Mouse (Mus musculus): ENCODE results near the gene Pkdcc.

DNA sequence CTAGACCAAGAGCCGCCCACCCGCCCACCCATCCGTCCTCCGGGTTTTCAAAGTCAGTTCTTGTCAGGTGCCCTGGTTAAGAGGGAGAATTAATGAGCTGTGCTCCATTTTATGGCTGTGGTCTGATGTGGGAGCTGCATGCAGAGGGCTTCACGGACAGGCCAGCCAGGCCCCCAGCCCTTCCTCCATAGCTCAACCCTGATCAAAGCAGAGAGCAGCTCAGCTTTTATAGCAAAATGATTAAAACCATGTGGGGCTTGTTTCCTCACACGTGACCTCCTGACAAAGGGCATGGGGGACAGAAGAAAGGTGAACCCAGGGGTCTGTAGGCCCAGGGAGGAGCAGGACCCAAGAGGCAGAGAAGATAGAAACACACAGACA is 36.0 kb upstream of the Pkdcc start:
- TF ChIP-seq CTCF (IDR thresholded peaks at IDR 0.05; ENCODE audit: control insufficient read depth, insufficient read depth, low read length) (no peak), POLR2A (IDR thresholded peaks at IDR 0.05; ENCODE audit: borderline replicate concordance, control insufficient read depth, low read depth, low read length) (no peak)

Data from bone marrow, adult 2 months (tissue).